Mouse (Mus musculus) bone marrow, adult 2 months (tissue): ENCODE measurements around the gene Sgsm3. TPM values are rescaled to one million over a fixed set of nuclear protein-coding genes. Genes with fewer than 3 reads are reported as not detected.

Experiments used
- H3K27ac ChIP-seq: fragments of 200-500 bp; 2 replicates; pipeline ENCODE4 v1.5.1; 2012; ENCODE audit warnings: low read depth, mild to moderate bottlenecking, control low read depth, inconsistent platforms, low read length; ENCODE audit not compliant: control insufficient read depth, poor library complexity, insufficient read depth
- H3K4me1 ChIP-seq: fragments of 200-500 bp; 2 replicates; pipeline ENCODE4 v1.6.1; 2011; ENCODE audit warnings: low read length; ENCODE audit not compliant: control insufficient read depth, insufficient read depth
- H3K4me3 ChIP-seq: fragments of 200-500 bp; replicated peaks from 2 replicates; pipeline ENCODE3; 2011; ENCODE audit warnings: mild to moderate bottlenecking, low read depth, low read length, control low read depth; ENCODE audit not compliant: control insufficient read depth
- CTCF ChIP-seq: fragments of 200-500 bp; IDR thresholded peaks from 2 replicates; pipeline ENCODE4 v1.5.1; 2011; ENCODE audit warnings: low read length, control low read depth; ENCODE audit not compliant: control insufficient read depth, insufficient read depth
- POLR2A ChIP-seq: fragments of 200-500 bp; IDR thresholded peaks from 2 replicates; pipeline ENCODE4 v1.6.1; 2011; ENCODE audit warnings: low read depth, mild to moderate bottlenecking, control low read depth, low read length, borderline replicate concordance; ENCODE audit not compliant: control insufficient read depth
- WGBS: fragments of 180-500 bp; shearing (Covaris S2); methylation state at CpG from one replicate; pipeline ENCODE4 v1.1.7; 2018; 5-methylcytosine and 5-hydroxymethylcytosine counted together
- polyA plus RNA-seq: library from polyadenylated mRNA; stranded (reverse); fragments of >200 nt; gene quantifications from 2 replicates; pipeline ENCODE4 v1.2.4, GENCODE M21; 2011; ENCODE audit warnings: low replicate concordance; ENCODE audit not compliant: missing spikeins, insufficient read depth, insufficient read length

The Sgsm3 gene
- polyA plus RNA-seq, 1 experiment = 8.3 TPM

- no peak for TF ChIP-seq POLR2A
- peak; percentile 73 for TF ChIP-seq CTCF
- whole genome bisulfite sequencing = 50% methylated on average over 6 of the region's 6 CpGs
- no peak overlapping the region for H3K4me3 ChIP-seq
- peaks cover 2% of the 10 kb centered on the region; the same call in 1 of the 2 replicates for H3K4me1 ChIP-seq
- no peak overlapping the region for H3K27ac ChIP-seq
Measured at GRCm38 (mm10) chr15:81049401-81050053, 72.0 kb downstream of the Sgsm3 start.

GRCm38 (mm10) chr15:81050488-81050887 is 72.9 kb downstream of the Sgsm3 start:
- peaks cover 2% of the 10 kb centered on the region; the same call in 1 of the 2 replicates for H3K4me1 ChIP-seq
- TF ChIP-seq POLR2A = no peak
- TF ChIP-seq CTCF = no peak

GRCm38 (mm10) chr15:81052491-81052890 is 74.9 kb downstream of the Sgsm3 start:
- Histone ChIP-seq H3K27ac (no peak overlapping the region), H3K4me3 (no peak overlapping the region), H3K4me1 (no peaks in the 10 kb centered on the region; the same call in 1 of the 2 replicates)
- TF ChIP-seq POLR2A (no peak), CTCF (no peak)
- WGBS = 84% methylated on average over 5 of the region's 5 CpGs

More at GRCm38 (mm10) chr15:81050488-81050887, 72.9 kb downstream of the Sgsm3 start:
- 59% methylated on average over 3 of the region's 3 CpGs for WGBS
- no peak overlapping the region for H3K27ac ChIP-seq
- no peak overlapping the region for H3K4me3 ChIP-seq

- peaks cover 2% of the 10 kb centered on the region for H3K4me1 ChIP-seq
- H3K4me3 ChIP-seq = no peak overlapping the region
- 76% methylated on average over 2 of the region's 2 CpGs for WGBS
- no peak overlapping the region for H3K27ac ChIP-seq
- TF ChIP-seq POLR2A (no peak), CTCF (no peak)
Measured at GRCm38 (mm10) chr15:81055488-81055887, 77.9 kb downstream of the Sgsm3 start.

- no peak overlapping the region for H3K4me3 ChIP-seq
- WGBS = 57% methylated on average over 5 of the region's 5 CpGs
- peaks cover 2% of the 10 kb centered on the region for H3K4me1 ChIP-seq
- no peak overlapping the region for H3K27ac ChIP-seq
- no peak for TF ChIP-seq POLR2A
- TF ChIP-seq CTCF = no peak
Measured at GRCm38 (mm10) chr15:81057736-81058135, 80.2 kb downstream of the Sgsm3 start.

GRCm38 (mm10) chr15:81060975-81061374 is 83.4 kb downstream of the Sgsm3 start:
- TF ChIP-seq CTCF (no peak), POLR2A (no peak)
- Histone ChIP-seq H3K27ac (no peak overlapping the region), H3K4me1 (peaks cover 2% of the 10 kb centered on the region), H3K4me3 (no peak overlapping the region)
- WGBS = 90% methylated on average over 2 of the region's 2 CpGs

Other genes with a start within 250 kb of the Sgsm3 start
- 11.1 and 16.4 TPM in 2 replicates for gene Adsl, start 29.3 kb upstream of the Sgsm3 start, polyA plus RNA-seq
- gene Mrtfa, start 213.0 kb downstream of the Sgsm3 start, polyA plus RNA-seq = 19.4 and 53.7 TPM in 2 replicates